Mouse (Mus musculus) liver, embryonic 14.5 days (tissue): ENCODE data around the gene Zfp81. TPM values are rescaled to one million over a fixed set of nuclear protein-coding genes. Genes with fewer than 3 reads are reported as not detected.
A peak's percentile ranks its signal among the peaks of the same experiment; 100 is the strongest.

ENCODE experiments used
- ATAC-seq: fragments of 200-750 bp; cut with Nextera tagmentation; 2 replicates; pipeline ENCODE4 v1.8.0; 2017; ENCODE audit warnings: moderate number of reproducible peaks, mild to moderate bottlenecking, moderate library complexity; ENCODE audit not compliant: insufficient read depth
- DNase-seq, 3 experiments: peaks; one replicate each; pipeline ENCODE4 v3.0.0-alpha.2; 2012 to 2013; ENCODE audit warnings: low read depth in 3 of 3, low spot score in 3 of 3
- H3K27ac ChIP-seq: fragments of 300-500 bp; sonication (generic); 2 replicates; pipeline ENCODE4 v1.5.1; 2014; ENCODE audit warnings: moderate library complexity, mild to moderate bottlenecking, control low read depth, inconsistent platforms
- H3K27me3 ChIP-seq: fragments of 300-500 bp; sonication (generic); 2 replicates; pipeline ENCODE4 v1.6.1; 2014; ENCODE audit warnings: mild to moderate bottlenecking, low read length, moderate library complexity; ENCODE audit not compliant: control insufficient read depth, insufficient read depth
- H3K36me3 ChIP-seq: fragments of 300-500 bp; sonication (generic); replicated peaks from 2 replicates; pipeline ENCODE4 v1.6.1; 2014; ENCODE audit warnings: low read depth; ENCODE audit not compliant: control insufficient read depth, insufficient read depth
- H3K4me1 ChIP-seq, 2 experiments: fragments of 200-500 bp in 1 of 2; fragments of 300-500 bp in 1 of 2; sonication (generic) in 1 of 2; replicated peaks; 2 replicates each; pipeline ENCODE4 v1.6.1; 2012 to 2014; ENCODE audit warnings: antibody characterized with exemption in 1 of 2, inconsistent platforms in 1 of 2, low read length in 1 of 2; ENCODE audit not compliant: control insufficient read depth in 2 of 2, insufficient read depth in 2 of 2
- H3K4me2 ChIP-seq: fragments of 300-500 bp; sonication (generic); 2 replicates; pipeline ENCODE4 v1.6.1; 2014; ENCODE audit warnings: low read depth, mild to moderate bottlenecking, control low read depth, moderate library complexity
- H3K4me3 ChIP-seq, 2 experiments: fragments of 200-500 bp in 1 of 2; fragments of 300-500 bp in 1 of 2; sonication (generic) in 1 of 2; 2 replicates each; pipeline ENCODE4 v1.5.1; 2012 to 2014; ENCODE audit warnings: low read depth in 2 of 2, low read length in 2 of 2, mild to moderate bottlenecking in 2 of 2, control low read depth in 1 of 2, inconsistent platforms in 1 of 2, moderate library complexity in 1 of 2; ENCODE audit not compliant: insufficient read depth in 1 of 2
- H3K9ac ChIP-seq: fragments of 300-500 bp; sonication (generic); replicated peaks from 2 replicates; pipeline ENCODE4 v1.6.1; 2014; ENCODE audit warnings: mild to moderate bottlenecking, control low read depth, moderate library complexity
- H3K9me3 ChIP-seq: fragments of 300-500 bp; sonication (generic); 2 replicates; pipeline ENCODE4 v1.6.1; 2016; ENCODE audit warnings: low read length, mixed read lengths; ENCODE audit not compliant: control insufficient read depth
- CTCF ChIP-seq: IDR thresholded peaks from 2 replicates; pipeline ENCODE4 v1.5.1; 2016; ENCODE audit warnings: antibody characterized with exemption, low read depth, control low read depth
- EP300 ChIP-seq: IDR thresholded peaks from 2 replicates; pipeline ENCODE4 v1.6.1; 2016; ENCODE audit warnings: antibody characterized with exemption, low read depth
- WGBS: fragments of 180-500 bp; shearing (Covaris S2); extraction: QIAGEN DNeasy Blood & Tissue Kit; methylation state at CpG from one replicate; pipeline ENCODE4 v1.1.7; 2014; ENCODE audit not compliant: insufficient replicate concordance; 5-methylcytosine and 5-hydroxymethylcytosine counted together
- polyA plus RNA-seq, 2 experiments: library from polyadenylated mRNA; depleted of rRNA in 1 of 2; stranded (reverse) in 1 of 2; unstranded in 1 of 2; fragments of >200 nt; fragmentation: Nextera tagmentation in 1 of 2; extraction: Ambion mirVana in 1 of 2; gene quantifications; 2 replicates each; pipeline versions ENCODE4 v1.2.1 to v1.2.3; 2012 to 2014

Gene Zfp81
- 1.3 and 1.8 TPM in 2 replicates for polyA plus RNA-seq (2012; rRNA removed)
- polyA plus RNA-seq (2014; fragmentation: Nextera tagmentation; extraction: Ambion mirVana): 3.1 and 4.4 TPM in 2 replicates

- peak; percentile 100 for ATAC-seq
- Histone ChIP-seq H3K36me3 (no peaks in the 10 kb centered on the region), H3K27ac (peak within 1 kb of the TSS; percentile 60), H3K27me3 (no peaks in the 10 kb centered on the region), H3K4me3 (peak within 1 kb of the TSS; percentile 83 to 84), H3K9ac (peak within 1 kb of the TSS; percentile 84), H3K9me3 (no peaks in the 10 kb centered on the region), H3K4me1 (peaks cover 2 to 7% of the 10 kb centered on the region in 2 experiments; a peak in 3 of 4 replicates), H3K4me2 (peak within 1 kb of the TSS; percentile 84)
- DNase-seq: peak; percentile 78 to 81 (median 80)
- WGBS: 5% methylated on average over 47 of the region's 47 CpGs
- TF ChIP-seq CTCF: peak; percentile 38; the same call in 1 of the 2 replicates
- TF ChIP-seq EP300: no peak
Measured at GRCm38 (mm10) chr17:33358411-33359384, at the start of gene Zfp81. Gene Zfp81 (minus strand): TSS chr17:33358878.

DNA sequence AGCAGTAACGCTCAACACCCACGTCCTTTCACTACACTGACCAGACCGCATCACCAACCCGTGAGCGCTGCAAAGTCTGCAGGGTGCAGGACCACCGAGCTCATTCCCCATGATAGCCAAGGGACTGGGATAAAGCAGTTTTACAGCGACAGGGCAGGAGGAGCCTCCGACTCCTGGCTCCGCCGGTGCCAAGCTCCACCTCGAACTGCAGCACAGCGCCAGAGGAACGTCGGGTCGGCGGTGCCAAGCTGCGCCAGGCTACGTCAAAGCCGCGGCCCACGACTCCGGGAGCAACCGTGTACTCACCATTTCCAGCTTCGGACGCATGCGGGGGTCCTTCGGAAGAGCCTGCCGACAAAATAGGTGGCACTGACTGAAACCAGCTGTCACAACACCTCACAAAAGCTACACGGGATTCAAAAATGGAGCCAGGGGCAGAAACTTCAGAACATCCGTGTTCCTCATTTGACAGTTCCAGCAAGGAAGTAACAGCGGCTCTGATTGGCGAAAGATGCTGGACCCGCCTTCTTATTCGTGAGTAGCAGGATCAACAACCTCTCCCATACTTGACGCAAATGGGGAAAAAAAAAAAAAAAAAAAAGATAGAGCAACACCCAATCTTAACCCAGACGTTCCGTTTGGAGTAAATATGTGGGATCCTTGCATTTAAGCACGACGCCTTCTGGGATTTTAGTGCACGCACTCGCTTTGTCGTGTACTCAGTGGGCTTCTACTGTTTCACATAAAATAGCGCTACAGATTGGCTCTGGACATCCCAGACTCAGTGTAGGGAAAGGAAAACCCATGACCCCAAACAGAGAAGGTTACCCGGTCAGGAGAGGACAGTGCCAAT, 35.7 kb upstream of the Zfp81 start, which contains the start of gene Zfp101:
Gene Zfp101, minus strand, starts transcription at position 460 of the 853 bp plus-strand sequence.
- peak within 1 kb of the TSS; percentile 92 to 100 for H3K4me3 ChIP-seq
- H3K4me1 ChIP-seq: peaks cover 6 to 9% of the 10 kb centered on the region in 2 experiments
- no peaks in the 10 kb centered on the region for H3K9me3 ChIP-seq
- ATAC-seq: peak; percentile 98
- H3K9ac ChIP-seq: peak within 1 kb of the TSS; percentile 93
- no peaks in the 10 kb centered on the region for H3K36me3 ChIP-seq
- H3K4me2 ChIP-seq: peak within 1 kb of the TSS; percentile 86
- DNase-seq: peak; percentile 90 to 93 (median 90)
- H3K27ac ChIP-seq: peak within 1 kb of the TSS; percentile 79
- H3K27me3 ChIP-seq: no peaks in the 10 kb centered on the region
- under 1% methylated on average over 44 of the region's 44 CpGs for WGBS
- TF ChIP-seq CTCF (peak; percentile 33; the same call in 1 of the 2 replicates), EP300 (no peak)

GRCm38 (mm10) chr17:33392271-33392670, 33.6 kb upstream of the Zfp81 start:
- WGBS: 76% methylated on average over 5 of the region's 5 CpGs
- Histone ChIP-seq H3K9ac (no peak overlapping the region), H3K36me3 (no peaks in the 10 kb centered on the region), H3K27me3 (no peaks in the 10 kb centered on the region), H3K4me2 (no peak overlapping the region), H3K4me3 (no peak overlapping the region), H3K27ac (no peak overlapping the region), H3K9me3 (no peaks in the 10 kb centered on the region), H3K4me1 (peaks cover 6 to 9% of the 10 kb centered on the region in 2 experiments)
- TF ChIP-seq EP300 (no peak), CTCF (no peak)
- DNase-seq (no peak), ATAC-seq (no peak)

- TF ChIP-seq CTCF (no peak), EP300 (no peak)
- H3K36me3 ChIP-seq: peaks cover 27% of the 10 kb centered on the region
- H3K4me3 ChIP-seq: no peak overlapping the region
- no peak overlapping the region for H3K4me2 ChIP-seq
- no peaks in the 10 kb centered on the region for H3K9me3 ChIP-seq
- H3K4me1 ChIP-seq: no peaks in the 10 kb centered on the region
- no peak overlapping the region for H3K27ac ChIP-seq
- H3K9ac ChIP-seq: no peak overlapping the region
- no peaks in the 10 kb centered on the region for H3K27me3 ChIP-seq
- ATAC-seq (no peak), DNase-seq (no peak)
Measured at GRCm38 (mm10) chr17:33385705-33386104, 27.0 kb upstream of the Zfp81 start.
